Mouse (Mus musculus) cerebral cortex, adult 2 months (tissue): Measurements from ENCODE around the gene Dlg2.

ENCODE experiments used
- WGBS: fragments of 180-500 bp; shearing (Covaris S2); methylation state at CpG from one replicate; pipeline ENCODE4 v1.1.7; 2018; 5-methylcytosine and 5-hydroxymethylcytosine counted together

Dlg2 gene

GRCm38 (mm10) chr7:92371638-92372037 lies 1895.2 kb downstream of the Dlg2 start:
- WGBS, result 62% methylated on average over 4 of the region's 4 CpGs

- WGBS, result 75% methylated on average over 5 of the region's 5 CpGs
Measured at GRCm38 (mm10) chr7:92373863-92374357, 1897.4 kb downstream of the Dlg2 start.

- 25% methylated on average over 5 of the region's 5 CpGs for WGBS
Measured at GRCm38 (mm10) chr7:92383913-92384484, 1907.5 kb downstream of the Dlg2 start.

DNA sequence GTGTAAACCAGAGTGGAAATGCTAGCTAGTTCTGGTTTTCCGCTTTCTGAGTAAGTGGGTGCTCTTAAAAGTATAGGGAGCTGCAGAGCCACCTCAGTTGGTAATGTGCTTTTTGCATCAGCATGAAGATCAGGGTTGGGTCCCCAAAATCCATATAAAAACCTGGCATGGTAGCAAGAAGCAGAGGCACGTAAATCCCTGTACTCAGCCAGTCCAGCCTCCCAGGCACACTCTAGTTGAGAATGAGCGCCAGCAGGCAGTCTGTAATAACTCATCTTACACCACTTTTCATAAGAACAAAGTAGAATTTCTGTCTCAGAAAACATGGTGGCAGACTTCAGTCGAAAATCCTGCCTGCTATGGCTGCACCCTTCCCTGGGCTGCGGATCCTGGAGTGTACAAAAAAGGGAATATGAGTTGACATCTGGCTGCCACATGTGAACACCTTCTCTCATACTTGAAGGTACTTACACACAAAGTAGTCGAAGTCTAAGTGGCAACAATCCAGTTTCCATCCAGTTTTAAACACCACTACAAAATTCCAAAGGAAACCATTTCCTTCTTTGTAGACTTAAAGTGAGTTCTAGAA lies 1915.7 kb downstream of the Dlg2 start:
- 80% methylated on average over 6 of the region's 6 CpGs for WGBS

- WGBS, result 40% methylated on average over 1 of the region's 1 CpGs
Measured at GRCm38 (mm10) chr7:92396783-92397182, 1920.3 kb downstream of the Dlg2 start.

DNA sequence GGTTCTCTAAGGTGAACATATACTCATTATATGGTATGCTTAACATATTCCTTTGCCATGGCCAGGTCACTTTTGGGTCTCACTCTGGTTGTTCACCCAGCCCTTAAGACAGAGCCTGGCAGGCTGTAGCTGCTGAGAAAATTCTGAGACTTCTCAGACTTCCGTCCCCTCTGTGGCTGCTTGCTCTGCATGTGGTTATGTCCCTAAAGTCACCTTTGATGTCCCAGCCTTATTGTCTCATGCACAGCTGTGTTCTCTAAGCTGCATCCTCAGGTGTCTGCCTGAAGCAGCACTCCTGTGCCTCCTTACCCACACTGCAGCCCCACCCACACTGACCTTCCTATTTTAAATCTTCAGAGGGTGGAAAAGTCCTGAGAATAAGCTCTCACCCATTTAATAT lies 1922.4 kb downstream of the Dlg2 start:
- 65% methylated on average over 1 of the region's 1 CpGs for WGBS

DNA sequence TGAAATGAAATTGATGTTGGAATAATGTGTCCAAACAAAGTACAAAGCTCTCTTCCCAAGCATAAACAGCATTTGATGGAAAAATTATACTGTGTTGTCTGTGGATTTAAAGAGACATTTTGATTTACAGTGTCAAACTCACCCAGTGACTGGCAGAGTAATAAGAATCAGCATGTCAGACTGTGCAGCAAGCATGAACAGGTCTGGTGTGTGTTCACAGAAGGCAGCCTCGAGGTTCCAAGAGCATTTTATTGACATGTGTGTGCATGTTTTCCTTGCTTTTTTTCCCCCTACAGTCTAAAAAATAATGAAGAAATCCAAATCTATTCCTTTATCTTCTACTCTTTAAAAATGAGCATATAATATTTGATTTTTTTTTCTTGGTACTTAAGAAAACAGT lies 1924.1 kb downstream of the Dlg2 start:
- 29% methylated on average over 1 of the region's 1 CpGs for WGBS

GRCm38 (mm10) chr7:92401001-92401688 lies 1924.7 kb downstream of the Dlg2 start:
- 29% methylated on average over 4 of the region's 4 CpGs for WGBS

- WGBS, result 65% methylated on average over 5 of the region's 5 CpGs
Measured at GRCm38 (mm10) chr7:92408479-92408878, 1932.0 kb downstream of the Dlg2 start.

DNA sequence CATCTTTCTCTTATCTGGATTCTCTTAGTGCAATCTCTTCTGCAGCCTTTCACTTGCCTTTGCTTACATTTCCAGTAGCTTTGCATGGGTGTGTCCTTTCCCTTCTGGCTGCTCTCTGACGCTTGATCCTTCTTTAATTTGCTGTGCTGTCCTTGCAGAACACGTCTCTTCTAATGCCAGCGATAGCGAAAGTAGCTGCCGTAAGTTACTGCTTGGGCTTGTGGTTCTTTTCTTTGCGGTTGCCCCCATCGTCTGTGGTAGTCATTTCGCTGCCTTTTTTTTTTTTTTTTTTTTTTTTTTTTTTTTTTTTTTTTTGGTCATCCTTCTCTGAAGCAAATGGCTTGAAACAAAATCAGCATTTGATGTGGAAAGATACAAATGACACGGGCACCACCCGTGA lies 1944.0 kb downstream of the Dlg2 start:
- WGBS, result 76% methylated on average over 10 of the region's 10 CpGs

- 71% methylated on average over 3 of the region's 3 CpGs for WGBS
Measured at GRCm38 (mm10) chr7:92423017-92423416, 1946.5 kb downstream of the Dlg2 start.

GRCm38 (mm10) chr7:92424703-92425102 lies 1948.2 kb downstream of the Dlg2 start:
- 22% methylated on average over 3 of the region's 3 CpGs for WGBS

GRCm38 (mm10) chr7:92427280-92427679 lies 1950.8 kb downstream of the Dlg2 start:
- 87% methylated on average over 4 of the region's 4 CpGs for WGBS

DNA sequence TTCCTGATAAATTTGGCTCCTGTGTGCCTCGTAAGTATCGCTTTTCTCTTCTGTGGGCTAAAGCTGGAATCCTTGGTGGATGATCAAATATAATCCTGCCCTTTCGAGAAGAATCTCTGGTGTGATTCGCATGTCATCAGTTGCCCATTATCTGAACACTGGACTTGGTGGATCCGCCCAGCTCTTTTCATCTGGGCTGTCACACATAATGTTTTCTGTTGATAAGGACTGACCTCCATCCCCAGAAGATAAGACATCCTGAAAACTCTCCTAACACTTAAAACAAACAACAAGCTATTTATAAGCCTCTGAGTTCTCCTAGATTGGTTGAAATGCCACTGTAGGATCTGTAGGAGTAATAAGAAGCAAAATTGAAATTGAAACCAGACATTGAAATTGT lies 1952.2 kb downstream of the Dlg2 start:
- 71% methylated on average over 5 of the region's 5 CpGs for WGBS

DNA sequence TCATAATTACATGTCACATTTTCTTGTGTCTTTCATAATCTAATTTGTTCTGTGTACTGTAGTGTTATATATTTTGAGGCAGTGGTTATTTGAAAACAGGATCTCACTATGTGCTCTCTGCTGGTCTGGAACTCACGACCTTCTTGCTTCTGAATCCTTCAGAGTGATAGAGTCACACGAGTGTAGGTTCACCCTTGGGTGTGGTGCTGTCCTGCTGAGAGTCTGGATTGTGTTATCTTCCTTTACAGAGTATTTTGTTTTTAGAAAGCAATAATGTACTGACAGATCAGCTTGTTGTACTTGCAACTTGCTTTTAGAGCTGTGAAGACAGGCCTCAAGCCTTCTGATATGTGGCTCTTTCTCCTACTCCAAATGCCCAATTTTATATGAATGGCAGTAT lies 1953.8 kb downstream of the Dlg2 start:
- WGBS, result 76% methylated on average over 2 of the region's 2 CpGs

DNA sequence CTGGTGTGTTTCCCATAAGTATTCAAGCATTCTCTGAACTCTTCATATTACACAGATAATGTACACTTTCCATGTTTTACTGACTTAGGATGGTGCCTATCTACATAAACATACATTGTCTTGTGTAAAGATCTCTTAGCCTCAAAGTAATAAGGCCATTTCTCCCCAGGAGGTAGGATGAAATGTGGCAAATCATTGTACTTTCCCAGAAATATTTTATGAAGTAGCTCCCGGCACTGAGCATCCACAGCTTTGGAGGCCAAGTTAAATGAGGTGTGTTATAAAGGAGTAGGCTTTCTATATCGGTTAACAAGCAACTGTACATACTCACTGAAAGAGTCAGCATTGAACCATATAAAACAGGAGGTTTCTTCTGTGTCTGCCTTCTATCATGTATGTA lies 1960.7 kb downstream of the Dlg2 start:
- 72% methylated on average over 2 of the region's 2 CpGs for WGBS

DNA sequence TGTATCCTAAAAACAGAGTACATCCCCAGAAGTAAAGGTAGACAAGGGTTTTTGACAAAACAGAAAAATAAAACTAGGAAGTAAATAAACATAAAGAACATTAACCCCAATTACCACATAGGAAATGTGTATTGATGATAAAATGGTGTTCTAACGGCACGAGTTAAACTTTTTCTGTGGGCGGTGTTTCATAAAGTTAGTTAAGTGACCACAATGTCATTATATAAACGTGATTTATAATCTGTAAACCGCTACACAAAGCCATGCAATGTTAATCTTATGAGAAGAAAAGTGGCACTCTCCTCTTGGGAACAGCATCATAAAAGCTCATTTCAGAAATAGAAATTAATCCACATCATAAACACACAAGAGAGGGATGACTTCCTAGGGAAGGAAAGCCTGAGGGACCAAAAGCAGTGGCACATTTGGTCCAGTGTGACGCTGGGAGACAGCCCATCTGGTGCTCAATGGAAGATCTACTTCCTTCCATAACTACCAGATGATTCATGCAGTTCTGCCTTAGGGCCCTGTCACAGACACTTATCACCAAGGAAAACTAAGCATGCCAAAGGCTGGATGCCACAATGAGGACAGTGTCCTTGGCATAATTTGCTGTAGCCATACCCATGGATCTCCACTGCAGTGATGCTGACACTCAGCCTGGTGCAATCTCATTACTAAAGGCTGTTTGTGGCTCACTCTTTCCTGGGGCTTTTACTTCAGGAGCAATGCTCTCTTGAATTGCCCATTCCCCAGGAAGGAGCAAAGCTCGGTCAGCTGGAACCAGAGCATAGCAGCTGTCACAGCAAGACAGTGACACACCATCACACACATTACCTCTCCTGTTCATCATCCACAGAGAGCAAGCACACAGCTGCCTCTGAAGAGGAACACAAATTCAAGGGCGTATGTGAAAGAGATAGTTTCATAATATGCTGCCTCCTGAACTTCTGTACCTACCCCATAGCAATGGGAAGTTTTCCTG lies 1963.3 kb downstream of the Dlg2 start:
- WGBS, result 79% methylated on average over 8 of the region's 8 CpGs

DNA sequence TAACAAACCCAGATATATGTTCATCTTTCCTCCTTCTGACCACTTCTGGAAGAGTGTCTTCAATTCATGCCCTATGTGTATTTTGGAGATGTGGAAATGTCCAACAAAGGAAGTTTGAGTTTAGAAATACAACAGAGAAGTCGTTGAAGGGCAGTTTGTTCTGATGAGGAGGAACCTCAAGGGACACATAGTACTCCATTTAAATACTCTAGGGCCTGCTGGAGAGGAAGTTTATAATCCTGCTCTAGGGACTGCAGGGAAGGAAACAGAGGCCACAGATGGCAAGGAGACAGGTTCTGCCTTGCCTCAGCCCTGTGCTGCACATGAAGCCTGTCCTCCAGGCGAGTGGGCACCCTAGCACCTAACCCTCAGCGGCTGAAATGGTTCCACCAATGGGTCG lies 1965.6 kb downstream of the Dlg2 start:
- 88% methylated on average over 4 of the region's 4 CpGs for WGBS

GRCm38 (mm10) chr7:92447938-92448337 lies 1971.5 kb downstream of the Dlg2 start:
- 49% methylated on average over 6 of the region's 6 CpGs for WGBS

DNA sequence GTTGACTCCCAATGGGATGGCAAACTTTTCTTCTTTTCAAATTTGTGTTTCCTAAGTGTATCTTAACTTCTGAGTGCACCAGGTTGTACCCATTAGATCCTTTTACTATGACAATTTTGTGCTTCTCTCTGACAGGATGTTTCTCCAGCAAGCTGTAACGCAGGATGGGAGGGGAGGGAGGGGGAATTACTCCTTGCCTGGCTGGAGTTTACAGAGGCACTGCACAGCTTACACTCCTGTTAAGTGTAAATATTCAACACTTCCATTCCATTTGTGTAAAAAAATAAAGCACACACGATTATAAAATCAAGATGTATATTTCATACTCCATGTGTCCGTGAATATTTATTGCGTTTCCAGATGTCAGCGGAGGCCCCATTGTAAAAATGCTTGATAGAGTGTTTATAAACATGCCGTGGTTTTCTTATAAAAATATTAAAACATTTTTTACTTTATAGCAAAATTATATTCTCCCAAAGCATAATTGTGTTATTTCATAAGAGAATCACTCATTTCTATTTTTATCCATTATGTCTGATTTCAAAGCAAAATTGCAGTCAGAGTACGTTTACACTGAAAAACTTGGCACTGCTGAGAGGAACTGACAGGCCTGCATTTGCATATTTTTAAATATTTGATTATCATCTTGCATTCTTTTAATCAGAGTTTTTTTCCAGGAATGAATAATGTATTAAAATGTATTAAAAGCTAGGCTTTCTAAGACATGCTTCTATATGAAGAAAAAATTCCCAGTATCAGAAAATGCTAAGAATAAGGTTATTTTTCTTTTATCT lies 1972.5 kb downstream of the Dlg2 start:
- WGBS, result 47% methylated on average over 7 of the region's 7 CpGs

DNA sequence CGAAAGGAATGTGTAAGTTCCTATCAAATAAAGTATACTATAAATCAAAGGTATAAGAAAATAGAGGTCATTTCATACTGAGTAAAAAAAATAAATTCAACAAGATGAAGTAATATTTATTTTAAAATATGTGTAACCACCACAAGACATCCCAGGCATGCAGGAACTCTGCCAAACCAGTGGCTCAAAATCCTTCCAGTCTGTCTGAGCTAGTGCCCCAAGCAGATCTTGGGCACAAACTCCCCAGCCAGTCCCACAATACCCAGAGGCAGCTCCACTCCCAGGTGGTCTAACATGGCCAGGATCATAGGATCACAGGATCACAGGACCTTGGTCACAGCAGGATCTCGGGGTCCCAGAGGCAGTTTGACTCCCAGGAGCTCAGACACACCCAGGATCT lies 1977.7 kb downstream of the Dlg2 start:
- 88% methylated on average over 2 of the region's 2 CpGs for whole genome bisulfite sequencing
